Mouse (Mus musculus) neural tube, postnatal 0 days (tissue): ENCODE data around the gene Wnt7a. TPM values are rescaled to one million over a fixed set of nuclear protein-coding genes. Genes with fewer than 3 reads are reported as not detected.

Source experiments
- polyA plus RNA-seq: library from polyadenylated mRNA; unstranded; fragments of >200 nt; fragmentation: Nextera tagmentation; extraction: Ambion mirVana; gene quantifications from 2 replicates; pipeline ENCODE4 v1.2.1, GENCODE M21; 2015

The Wnt7a gene
- 9.8 and 11.4 TPM in 2 replicates for polyA plus RNA-seq

GRCm38 (mm10) chr6:91410961-91411368, at the start of gene Wnt7a:
Gene Wnt7a, minus strand, starts transcription at chr6:91411363.

Other genes starting within 250 kb of the Wnt7a start
- 33.8 and 36.8 TPM in 2 replicates for gene Fbln2, start 198.9 kb downstream of the Wnt7a start, polyA plus RNA-seq
- 36.2 and 39.1 TPM in 2 replicates for gene Chchd4, start 62.2 kb upstream of the Wnt7a start, polyA plus RNA-seq
- gene Tmem43, start 62.3 kb upstream of the Wnt7a start, polyA plus RNA-seq = 40.7 and 42.0 TPM in 2 replicates
- gene Xpc, start 104.5 kb upstream of the Wnt7a start, polyA plus RNA-seq = 10.2 and 12.7 TPM in 2 replicates
- 157 and 158 TPM in 2 replicates for gene Lsm3, start 104.6 kb upstream of the Wnt7a start, polyA plus RNA-seq